Mouse (Mus musculus) c-Kit-negative CD71-positive TER-119-positive erythroid progenitor cells, embryonic 14.5 days (primary cell): ENCODE results near the gene Nxf2.
"Not testable (repeated sequence)": the region's sequence is repeated elsewhere in the genome, so short reads cannot be mapped to it uniquely, and the experiment has no call there.

Experiments
- DNase-seq: peaks from one replicate; pipeline ENCODE4 v3.0.0-alpha.2; 2013; ENCODE audit warnings: low read depth, low spot score

Gene Nxf2

DNA sequence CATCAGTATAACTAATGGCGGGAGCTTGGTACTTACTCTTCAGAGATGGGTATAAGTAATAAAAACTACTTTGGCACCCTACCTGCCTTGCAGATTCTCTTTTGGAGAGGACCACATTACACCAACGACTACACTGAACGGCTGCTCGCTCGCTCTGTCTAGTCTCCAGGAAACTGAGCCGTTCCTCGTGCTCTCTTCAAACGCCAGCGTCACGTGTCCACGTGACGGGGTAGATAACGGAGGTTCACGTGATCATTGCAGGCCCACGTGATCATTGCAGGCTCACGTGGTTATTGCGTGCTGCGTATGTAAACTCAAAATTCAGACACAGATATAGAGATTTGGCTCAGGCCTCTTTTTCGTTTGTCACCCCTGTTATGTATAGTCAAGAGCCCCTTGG, at the start of gene Nxf2:
TSS of gene Nxf2 (minus strand) at position 209 of the 400 bp plus-strand sequence.
- no peak for DNase-seq

DNA sequence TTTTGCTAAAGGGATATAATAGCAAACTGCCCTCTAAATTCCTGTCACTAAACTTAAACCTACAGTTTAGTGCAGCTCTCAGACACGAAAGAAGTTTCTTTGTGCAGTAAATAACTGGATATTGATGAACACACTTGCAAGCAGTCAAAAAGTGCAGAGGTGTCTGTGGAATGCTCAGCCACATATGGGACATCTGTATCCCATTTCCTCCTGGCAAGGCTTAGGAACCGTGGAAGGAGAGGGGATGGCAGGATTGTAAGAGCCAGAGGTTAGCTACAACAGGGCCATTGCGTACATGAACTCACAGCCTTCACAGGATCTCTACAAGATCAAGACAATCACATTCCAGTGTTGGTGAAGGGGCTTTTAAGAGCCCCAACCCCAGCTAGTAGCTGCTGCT, 46.8 kb upstream of the Nxf2 start:
- no peak for DNase-seq

DNA sequence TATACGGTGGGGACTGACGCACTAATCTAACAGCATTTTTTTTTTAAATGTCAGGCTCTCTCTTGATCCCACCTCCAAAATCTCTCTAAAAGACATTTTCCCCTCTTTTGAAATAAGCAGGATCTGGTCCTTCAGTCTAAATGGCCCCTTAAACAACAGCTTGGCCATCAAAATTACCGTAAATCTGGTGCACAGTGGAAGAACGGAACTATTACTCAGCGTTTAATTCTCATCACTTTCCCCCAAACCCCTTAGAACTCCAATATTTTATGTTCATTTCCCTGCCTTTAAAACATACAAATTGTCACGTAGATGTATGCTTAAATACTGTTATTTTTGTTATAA, 44.9 kb upstream of the Nxf2 start:
- no peak for DNase-seq

DNA sequence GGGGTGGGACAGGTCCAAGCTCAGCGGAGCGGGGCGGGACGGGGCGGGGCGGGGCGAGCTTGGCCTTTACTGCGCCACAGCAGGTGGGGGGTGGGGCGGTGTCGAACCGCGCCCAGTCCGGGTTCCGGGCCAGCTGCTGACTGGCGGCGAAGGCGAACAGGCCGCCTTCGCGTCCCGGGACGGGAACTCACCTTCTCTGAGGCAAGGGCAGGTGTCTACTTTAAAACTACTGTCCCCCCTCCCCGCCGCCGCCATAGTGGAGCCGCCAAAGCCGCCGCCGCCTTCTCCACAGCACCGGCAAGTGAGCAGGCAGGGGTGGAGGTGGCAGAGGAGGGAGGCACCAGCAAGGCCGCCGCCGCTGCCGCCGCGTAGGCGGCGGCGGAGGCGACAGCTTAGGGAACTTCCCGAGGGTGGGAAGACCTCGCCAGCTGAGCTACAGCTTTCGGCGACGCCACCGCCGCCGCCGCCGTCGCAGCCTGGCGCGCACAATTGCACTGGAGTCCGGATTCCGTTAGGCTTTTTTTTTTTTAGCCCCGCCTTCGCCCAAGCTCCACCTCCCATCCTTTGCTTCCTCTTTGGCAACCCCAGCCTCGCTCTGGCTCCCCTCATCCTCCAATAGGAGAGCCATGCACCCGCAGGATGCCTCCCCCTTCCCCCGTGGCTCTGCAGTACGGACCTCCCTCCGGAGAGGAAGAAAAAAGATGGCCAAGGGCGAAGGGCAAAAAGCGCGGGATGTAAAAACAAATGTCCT, 44.3 kb upstream of the Nxf2 start, which contains the start of gene Zmat1:
TSS of gene Zmat1 (minus strand) at position 490 of the 751 bp plus-strand sequence.
- peak; percentile 70 for DNase-seq

DNA sequence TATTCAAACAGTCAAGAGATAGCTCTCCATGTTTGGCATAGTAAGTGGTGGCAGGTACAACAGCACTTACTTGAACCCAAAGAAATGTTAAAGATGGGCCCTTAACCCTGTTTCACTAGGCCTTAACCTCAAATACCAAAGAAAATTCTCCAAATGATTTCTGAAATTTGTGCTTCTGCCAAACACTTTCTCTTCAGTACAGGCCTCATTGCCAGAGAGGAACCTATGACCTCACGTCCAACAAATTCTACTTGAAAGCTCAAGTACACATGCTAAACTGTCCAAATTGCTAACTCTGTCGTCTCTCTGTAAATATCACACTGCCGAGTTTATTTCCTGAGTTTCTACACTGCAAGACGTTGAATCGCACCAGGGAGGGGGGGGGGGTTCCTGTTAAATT, 43.5 kb upstream of the Nxf2 start:
- DNase-seq, result no peak

DNA sequence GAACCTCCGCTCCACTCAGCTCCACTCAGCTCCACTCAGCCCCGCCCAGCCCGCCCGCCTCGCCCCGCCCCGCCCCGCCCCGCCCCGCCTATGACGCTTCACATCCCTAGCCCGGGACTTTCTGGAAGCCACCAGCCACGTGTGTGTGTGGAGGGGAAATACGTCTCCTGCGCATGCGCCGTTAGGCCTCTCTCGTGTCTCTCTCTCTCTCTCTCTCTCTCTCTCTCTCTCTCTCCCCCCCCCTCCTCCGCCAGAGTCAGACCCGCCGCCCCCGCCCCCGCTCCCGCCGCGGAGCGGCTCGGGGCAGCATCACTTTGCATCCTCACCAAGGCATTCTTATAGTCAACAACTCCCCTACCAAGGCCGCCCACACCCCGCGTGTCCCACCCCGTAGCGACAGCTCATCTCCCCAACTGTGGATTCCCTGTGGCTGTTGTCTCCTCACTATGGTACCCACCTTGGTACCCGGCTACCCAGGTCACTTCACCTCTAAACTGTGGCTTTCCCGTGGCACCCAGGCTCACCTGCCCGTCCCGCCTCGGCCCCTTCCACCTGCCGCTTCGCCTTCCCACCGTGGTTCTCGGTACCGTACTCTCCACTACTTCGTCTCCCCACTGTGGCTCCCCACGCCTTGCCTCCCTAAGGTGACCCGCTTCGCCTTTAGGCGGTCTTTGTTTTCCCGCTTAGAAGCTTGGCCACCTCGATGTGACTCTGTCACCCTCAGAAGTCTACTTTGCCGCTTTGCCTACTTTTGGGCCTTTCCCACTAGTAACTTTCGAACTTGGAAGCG, 1.1 kb downstream of the Nxf2 start:
- peak; percentile 20 for DNase-seq

DNA sequence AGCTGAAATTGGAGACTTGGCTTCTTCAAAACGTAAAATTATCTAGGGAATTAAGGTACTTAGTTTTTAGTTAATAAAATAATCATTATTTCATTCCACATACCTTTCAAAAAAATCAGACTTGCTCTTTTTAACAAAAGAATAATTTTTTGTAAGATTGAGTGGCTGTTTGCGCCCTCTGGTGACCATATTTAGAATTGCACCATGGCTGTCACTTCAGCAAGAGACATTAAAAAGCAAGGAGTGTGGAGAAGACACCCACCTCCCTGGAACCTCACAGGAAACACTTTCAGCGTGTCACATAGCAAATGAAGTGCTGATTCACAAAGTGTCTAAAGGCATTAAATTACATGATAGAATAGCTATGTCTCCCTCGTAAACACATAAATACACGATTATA, 34.2 kb downstream of the Nxf2 start:
- DNase-seq, result no peak

DNA sequence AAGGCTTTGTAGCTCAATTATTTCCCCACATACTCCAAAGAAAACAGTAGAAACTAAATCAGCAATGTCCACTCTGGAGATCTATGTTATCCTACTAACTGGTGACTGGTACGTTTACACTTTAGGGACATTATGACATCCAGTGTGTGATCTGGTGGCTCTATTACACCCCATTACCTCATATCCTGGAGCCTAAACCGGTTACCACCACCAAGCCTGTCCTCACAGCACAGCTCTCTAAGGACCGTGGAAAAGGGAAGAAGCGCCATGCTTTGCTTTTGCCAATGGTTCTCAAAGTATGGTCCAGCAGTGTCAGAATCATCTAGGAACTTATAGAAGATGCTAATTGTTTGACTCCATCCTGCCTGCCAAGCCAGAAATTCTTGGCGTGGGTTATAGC, 34.6 kb downstream of the Nxf2 start:
- DNase-seq, result no peak

DNA sequence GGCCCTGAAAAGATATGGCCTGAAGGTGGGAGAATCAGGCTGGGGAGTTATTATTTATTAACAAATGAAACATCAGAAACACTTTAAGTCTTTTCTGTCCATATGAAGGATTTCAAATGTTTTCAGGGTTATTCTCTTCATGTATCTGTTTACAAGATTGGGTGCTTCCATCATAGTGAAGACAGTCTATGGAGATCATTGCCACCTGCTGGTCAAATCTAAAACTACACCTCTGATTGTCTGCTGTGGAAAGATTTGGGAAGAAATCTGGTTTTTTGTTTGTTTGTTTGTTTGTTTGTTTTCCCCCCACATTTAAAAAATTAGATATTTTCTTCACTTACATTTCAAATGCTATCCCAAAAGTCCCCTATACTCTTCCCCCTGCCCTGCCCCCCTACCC, 39.5 kb downstream of the Nxf2 start:
- DNase-seq, result peak; percentile 49

DNA sequence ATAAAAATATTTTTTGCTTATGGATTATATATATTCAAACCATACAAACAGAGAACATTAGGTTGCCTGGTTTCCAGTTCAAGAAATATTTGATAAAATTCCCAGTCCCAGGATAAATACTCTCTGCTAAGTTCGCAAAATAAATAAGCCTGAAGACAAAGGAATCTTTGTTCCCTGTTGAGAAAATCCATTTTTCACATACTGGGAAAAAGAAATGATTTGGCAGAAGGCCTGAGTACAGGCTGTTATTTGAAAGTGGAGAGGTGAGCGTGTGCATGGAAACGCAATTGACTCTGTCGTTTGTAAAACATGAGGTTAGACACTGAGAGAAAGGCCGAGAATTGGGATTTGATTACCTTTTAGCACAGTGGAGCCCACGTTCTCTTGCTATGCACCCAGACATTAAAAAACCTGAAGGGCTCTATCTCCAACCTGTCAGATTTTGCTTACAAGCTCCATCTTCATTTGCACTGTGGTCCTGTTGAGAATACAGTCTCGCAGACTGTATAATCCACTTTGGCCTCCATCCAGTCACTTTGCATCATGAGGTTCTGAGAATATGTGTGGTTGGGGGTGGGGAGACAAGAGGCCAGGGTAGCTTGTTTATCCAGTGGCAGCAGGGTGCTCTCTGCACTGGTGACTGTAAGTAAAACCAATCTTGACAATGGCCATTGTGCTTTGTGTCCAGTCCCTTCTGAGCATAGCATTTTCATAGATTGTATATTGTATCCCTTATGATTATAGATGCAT, 40.7 kb downstream of the Nxf2 start:
- no peak for DNase-seq

DNA sequence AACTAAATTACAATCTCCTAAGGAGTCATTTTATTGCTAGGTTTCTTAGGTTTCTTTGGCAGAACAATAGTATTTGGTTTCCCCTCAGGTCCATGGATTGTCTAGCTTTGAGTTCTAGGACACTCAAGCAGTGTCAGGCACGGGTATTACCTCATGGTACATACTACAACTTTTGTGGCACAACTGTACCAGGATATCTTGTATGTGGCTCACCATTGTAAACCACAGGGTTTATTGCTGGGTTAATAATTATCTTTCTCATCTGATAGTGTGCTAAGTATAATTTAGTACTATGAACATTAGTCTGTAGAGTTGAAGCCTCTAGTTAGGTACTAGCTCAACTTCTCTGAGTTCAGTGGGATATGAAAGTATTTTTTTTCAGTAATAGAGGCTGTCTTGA, 45.3 kb downstream of the Nxf2 start:
- DNase-seq, result no peak

DNA sequence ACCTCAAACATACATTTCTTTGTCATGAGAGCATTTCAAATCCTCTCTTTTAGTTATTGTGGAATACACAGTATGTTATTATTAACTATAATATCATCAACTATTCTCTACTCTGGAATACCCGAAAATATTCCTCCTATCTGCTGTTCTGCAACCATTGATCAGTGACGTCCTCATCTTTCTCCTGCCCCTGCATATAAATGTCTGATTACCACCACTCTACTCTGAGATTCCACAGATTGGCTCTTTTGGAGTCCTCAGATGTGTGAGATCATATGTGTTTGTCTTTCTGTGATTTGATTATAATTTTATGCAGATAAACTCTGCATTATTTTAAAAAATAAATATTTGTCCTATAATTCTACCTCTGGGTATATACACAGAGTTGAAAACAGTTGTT, 48.8 kb downstream of the Nxf2 start:
- no peak for DNase-seq

DNA sequence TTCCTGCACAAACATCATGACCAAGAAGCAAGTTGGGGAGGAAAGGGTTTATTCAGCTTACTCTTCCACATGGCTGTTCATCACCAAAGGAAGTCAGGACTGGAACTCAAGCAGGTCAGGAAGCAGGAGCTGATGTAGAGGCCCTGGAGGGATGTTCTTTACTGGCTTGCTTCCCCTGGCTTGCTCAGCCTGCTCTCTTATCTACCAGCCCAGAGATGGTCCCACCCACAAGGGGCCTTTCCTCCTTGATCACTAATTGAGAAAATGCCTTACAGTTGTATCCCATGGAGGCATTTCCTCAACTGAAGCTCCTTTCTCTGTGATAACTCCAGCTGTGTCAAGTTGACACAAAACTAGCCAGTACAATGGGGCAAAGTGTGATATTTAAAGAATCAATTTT, 49.2 kb downstream of the Nxf2 start:
- DNase-seq, result not testable (repeated sequence)

DNA sequence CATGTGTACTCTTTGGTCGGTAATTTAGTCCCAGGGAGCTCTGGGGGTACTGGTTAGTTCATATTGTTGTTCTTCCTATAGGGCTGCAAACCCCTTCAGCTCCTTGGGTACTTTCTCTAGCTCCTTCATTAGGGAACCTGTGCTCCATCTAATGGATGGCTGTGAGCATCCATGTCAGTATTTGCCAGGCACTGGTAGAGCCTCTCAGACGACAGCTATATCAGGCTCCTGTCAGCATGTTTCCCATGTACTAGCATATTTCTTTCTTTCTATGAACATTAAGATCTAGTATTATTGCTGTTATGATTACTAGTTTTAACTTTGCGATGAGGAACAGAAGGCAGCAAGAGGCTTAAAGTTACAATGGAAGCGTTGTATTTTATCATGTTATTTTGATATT, 49.7 kb downstream of the Nxf2 start:
- no peak for DNase-seq

DNA sequence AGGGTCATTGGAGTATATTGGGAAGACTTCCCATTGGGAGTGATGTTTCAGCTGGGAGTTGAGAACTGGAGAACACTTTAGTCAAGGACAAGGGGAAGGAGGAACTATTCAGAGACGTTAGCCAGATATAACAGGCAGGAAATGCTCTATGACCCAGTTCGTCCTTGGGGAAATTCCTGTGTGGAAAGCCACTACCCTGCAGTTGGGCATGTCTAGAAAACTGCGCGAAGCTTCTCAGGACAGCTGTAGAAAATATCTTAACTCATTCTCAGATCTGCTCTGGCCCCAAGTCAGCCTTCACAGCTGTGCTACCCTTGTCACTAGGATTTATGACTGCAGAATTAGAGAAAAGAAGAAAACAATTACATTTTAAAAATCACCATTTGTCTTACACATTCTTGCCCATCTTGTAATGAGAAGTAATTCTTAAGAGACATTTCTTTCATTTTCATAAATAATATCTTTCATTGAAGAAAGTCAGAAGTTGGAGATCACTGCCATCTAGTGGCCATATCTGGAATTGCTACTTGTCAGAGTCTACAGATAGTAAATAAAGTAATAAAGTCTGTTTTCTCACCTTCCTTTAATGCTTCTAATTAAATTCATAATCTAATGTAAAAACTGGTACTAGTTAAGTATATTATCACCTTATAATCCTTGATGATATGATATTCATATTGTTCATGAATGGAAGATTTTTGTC, 51.2 kb downstream of the Nxf2 start:
- peak; percentile 66 for DNase-seq

DNA sequence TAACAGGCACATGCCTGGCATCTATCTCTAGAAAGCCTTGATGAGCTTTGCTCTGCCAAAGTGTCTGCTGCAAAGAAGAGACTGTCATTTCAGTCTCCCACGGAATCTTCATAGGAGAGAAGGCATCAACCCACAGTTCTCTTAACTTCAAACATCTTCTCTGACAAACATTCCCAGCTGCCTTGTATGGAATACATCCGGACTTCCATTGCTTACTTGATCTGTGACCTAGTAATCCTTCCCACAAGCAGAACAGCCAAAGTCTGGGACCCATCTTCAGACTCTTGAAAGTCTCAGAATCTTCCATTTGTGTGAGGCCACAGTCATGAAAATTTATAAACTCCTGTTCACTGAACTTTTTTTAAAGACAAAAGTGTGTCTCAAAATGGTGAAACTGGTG, 51.7 kb downstream of the Nxf2 start:
- no peak for DNase-seq

DNA sequence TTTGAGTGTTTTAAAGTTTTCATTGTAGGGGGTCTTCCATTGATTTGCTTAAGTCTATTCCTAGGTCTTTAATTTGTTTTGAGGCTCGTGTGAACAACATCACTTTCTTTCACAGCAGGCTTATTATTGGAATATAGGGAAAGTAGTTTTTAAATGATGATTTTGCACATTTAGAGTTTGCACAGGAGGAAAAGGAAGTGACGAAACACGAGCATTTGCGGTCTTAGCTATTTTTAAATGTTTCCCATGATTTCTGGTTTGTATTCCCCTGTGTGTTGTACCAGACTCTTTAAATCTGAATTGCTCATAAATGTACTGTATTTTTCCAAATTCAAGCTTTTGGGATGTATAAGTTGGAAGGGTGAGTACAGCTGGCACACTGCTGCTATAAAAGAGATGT, 54.2 kb downstream of the Nxf2 start:
- no peak for DNase-seq
